Mouse (Mus musculus): ENCODE data around the gene Scoc. TPM values are rescaled to one million over a fixed set of nuclear protein-coding genes. Genes with fewer than 3 reads are reported as not detected.

Gene Scoc
- 2.9 and 8.0 TPM in 2 replicates for polyA plus RNA-seq (2012; rRNA removed; ENCODE audit: low replicate concordance)

DNA sequence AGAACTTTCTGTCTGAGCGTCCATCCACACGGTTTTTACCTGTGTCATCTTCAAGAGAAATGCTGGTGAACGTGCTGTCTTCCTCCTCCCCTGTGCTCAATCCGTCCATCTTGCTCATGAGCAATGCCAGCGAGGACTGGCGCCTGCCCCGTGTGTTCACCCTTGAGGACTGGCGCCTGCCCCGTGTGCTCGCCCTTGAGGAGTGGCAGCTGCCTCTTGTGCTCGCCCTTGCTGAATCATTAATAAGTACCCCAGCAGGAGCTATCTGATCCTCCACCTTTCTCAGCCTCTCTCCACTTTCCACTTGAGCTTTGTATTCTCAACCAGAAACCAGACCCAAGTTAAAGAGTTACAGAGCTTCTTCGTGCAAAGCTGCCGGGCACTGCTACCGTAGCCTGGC is at the start of gene Scoc:
TSS of gene Scoc (minus strand) at position 170 of the 400 bp plus-strand sequence.

DNA sequence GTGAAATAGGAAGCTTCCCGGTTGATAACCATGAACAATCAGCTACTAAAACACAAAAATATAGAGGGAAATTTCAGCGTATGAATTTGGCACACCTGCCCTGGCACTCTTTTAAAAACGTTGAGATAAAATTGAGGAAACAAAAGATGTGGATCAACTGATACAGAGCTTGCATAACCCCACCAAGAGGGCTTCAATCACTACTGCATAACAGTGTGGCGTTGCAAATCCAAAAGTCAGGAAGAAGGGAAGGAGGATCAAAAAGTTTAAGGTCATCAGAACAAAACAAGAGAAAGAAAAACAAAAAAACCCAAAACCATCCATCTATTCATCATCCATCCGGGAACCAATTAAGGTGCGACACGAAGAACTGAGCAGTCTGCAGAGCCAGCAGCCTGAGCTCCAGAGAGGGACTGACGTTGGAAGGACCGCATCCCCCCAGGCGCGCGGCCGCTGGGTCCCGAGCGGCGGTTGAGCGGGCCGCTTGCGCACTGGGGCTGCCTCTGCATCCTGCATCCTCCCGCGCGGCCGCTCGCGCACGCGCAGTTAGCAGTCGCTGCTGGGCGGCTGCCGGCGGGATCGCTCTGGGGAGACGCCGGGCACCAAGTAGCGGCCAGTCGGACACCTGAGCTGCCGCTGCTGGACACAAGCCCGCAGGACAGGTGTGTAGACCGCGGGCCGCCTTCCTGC is 68.7 kb downstream of the Scoc start, which contains the start of gene Clgn:
TSS of gene Clgn (plus strand) at position 552 of the 690 bp plus-strand sequence.

Other genes with a start within 250 kb of the Scoc start
- gene Ucp1, start 168.0 kb downstream of the Scoc start, polyA plus RNA-seq (2012; rRNA removed; ENCODE audit: low replicate concordance): 110 and 958 TPM in 2 replicates
- 2.5 and 6.7 TPM in 2 replicates for gene Elmod2, start 125.9 kb downstream of the Scoc start, polyA plus RNA-seq (2012; rRNA removed; ENCODE audit: low replicate concordance)
- gene Mgat4d, start 109.9 kb downstream of the Scoc start, polyA plus RNA-seq (2012; rRNA removed; ENCODE audit: low replicate concordance): not detected in 2 replicates
- gene Clgn, start 68.5 kb downstream of the Scoc start, polyA plus RNA-seq (2012; rRNA removed; ENCODE audit: low replicate concordance): not detected in 2 replicates
- not detected in 2 replicates for gene Olfr370, start 77.4 kb upstream of the Scoc start, polyA plus RNA-seq (2012; rRNA removed; ENCODE audit: low replicate concordance)
- 442 and 514 TPM in 2 replicates for gene Ndufb7, start 108.3 kb upstream of the Scoc start, polyA plus RNA-seq (2012; rRNA removed; ENCODE audit: low replicate concordance)
- gene Tecr, start 149.6 kb upstream of the Scoc start, polyA plus RNA-seq (2012; rRNA removed; ENCODE audit: low replicate concordance): 844 and 1,093 TPM in 2 replicates
- gene Dnajb1, start 149.8 kb upstream of the Scoc start, polyA plus RNA-seq (2012; rRNA removed; ENCODE audit: low replicate concordance): 28.9 and 29.1 TPM in 2 replicates
- 35.8 and 60.6 TPM in 2 replicates for gene Gipc1, start 194.3 kb upstream of the Scoc start, polyA plus RNA-seq (2012; rRNA removed; ENCODE audit: low replicate concordance)
- 0.65 and 0.94 TPM in 2 replicates for gene Ptger1, start 208.3 kb upstream of the Scoc start, polyA plus RNA-seq (2012; rRNA removed; ENCODE audit: low replicate concordance)
- 135 and 174 TPM in 2 replicates for gene Pkn1, start 240.8 kb upstream of the Scoc start, polyA plus RNA-seq (2012; rRNA removed; ENCODE audit: low replicate concordance)